Mouse (Mus musculus) CH12.LX (cell line): ENCODE results near the gene Evx2. TPM values are rescaled to one million over a fixed set of nuclear protein-coding genes. Genes with fewer than 3 reads are reported as not detected.

ENCODE experiments used
- DNase-seq: peaks from one replicate; pipeline ENCODE4 v3.0.0-alpha.2; 2013; ENCODE audit errors: extremely low read depth
- H3K27ac ChIP-seq: 2 replicates; pipeline ENCODE4 v1.5.1; 2012; ENCODE audit warnings: low read depth, mild to moderate bottlenecking, control low read depth, moderate library complexity; ENCODE audit not compliant: insufficient read depth
- H3K27me3 ChIP-seq: replicated peaks from 2 replicates; pipeline ENCODE3; 2012; ENCODE audit warnings: inconsistent platforms
- H3K36me3 ChIP-seq, 2 experiments: replicated peaks in 1 of 2; 2 replicates each; pipeline versions ENCODE3 to v1.6.1; 2012; ENCODE audit warnings: inconsistent platforms in 1 of 2, low read length in 1 of 2, mild to moderate bottlenecking in 1 of 2, mixed read lengths in 1 of 2, moderate library complexity in 1 of 2; ENCODE audit not compliant: control insufficient read depth in 1 of 2, insufficient read depth in 1 of 2
- H3K4me1 ChIP-seq, 2 experiments: 2 replicates each; pipeline ENCODE4 v1.6.1; 2012; ENCODE audit warnings: inconsistent platforms in 1 of 2, moderate library complexity in 1 of 2; ENCODE audit not compliant: insufficient read depth in 2 of 2, control insufficient read depth in 1 of 2
- H3K4me2 ChIP-seq: 2 replicates; pipeline ENCODE4 v1.6.1; 2012; ENCODE audit warnings: low read depth, mild to moderate bottlenecking, control low read depth; ENCODE audit not compliant: poor library complexity, insufficient read depth, severe bottlenecking
- H3K4me3 ChIP-seq, 3 experiments: fragments of 150-350 bp in 1 of 3; sonication (generic) in 1 of 3; replicated peaks in 1 of 3; 2 replicates each; pipeline versions ENCODE3 to v1.5.1; 2011 to 2012; ENCODE audit warnings: low read depth in 2 of 3, low read length in 2 of 3, mild to moderate bottlenecking in 2 of 3, moderate library complexity in 2 of 3, control low read depth in 1 of 3, improper control_type of control experiment in 1 of 3, inconsistent platforms in 1 of 3, mixed read lengths in 1 of 3; ENCODE audit not compliant: poor library complexity in 1 of 3
- H3K79me2 ChIP-seq: replicated peaks from 2 replicates; pipeline ENCODE4 v1.6.1; 2012; ENCODE audit warnings: mild to moderate bottlenecking, moderate library complexity; ENCODE audit not compliant: control insufficient read depth, poor library complexity, insufficient read depth, severe bottlenecking; ENCODE audit errors: extremely low read depth
- H3K9ac ChIP-seq: 2 replicates; pipeline ENCODE4 v1.6.1; 2012; ENCODE audit warnings: low read depth, mild to moderate bottlenecking, control low read depth, moderate library complexity; ENCODE audit not compliant: insufficient read depth
- H3K9me3 ChIP-seq: replicated peaks from 2 replicates; pipeline ENCODE3; 2012; ENCODE audit warnings: low read length, inconsistent platforms, mixed read lengths
- CHD1 ChIP-seq: IDR thresholded peaks from 2 replicates; pipeline ENCODE4 v1.6.1; 2012; ENCODE audit warnings: low read depth, low read length, improper control_type of control experiment, inconsistent platforms
- CTCF ChIP-seq, 2 experiments: IDR thresholded peaks in 1 of 2; conservative IDR thresholded peaks in 1 of 2; 2 replicates each; pipeline ENCODE4 v1.5.1; 2011 to 2012; ENCODE audit warnings: low read depth in 2 of 2, low read length in 2 of 2, improper control_type of control experiment in 1 of 2, inconsistent platforms in 1 of 2, mild to moderate bottlenecking in 1 of 2, moderate library complexity in 1 of 2
- EP300 ChIP-seq: IDR thresholded peaks from 2 replicates; pipeline ENCODE4 v1.6.1; 2011; ENCODE audit warnings: low read length, improper control_type of control experiment
- JUN ChIP-seq: IDR thresholded peaks from 2 replicates; pipeline ENCODE4 v1.6.1; 2011; ENCODE audit warnings: low read depth, mild to moderate bottlenecking, low read length, improper control_type of control experiment, moderate library complexity; ENCODE audit not compliant: insufficient read depth
- JUND ChIP-seq: conservative IDR thresholded peaks from 2 replicates; pipeline ENCODE4 v1.6.1; 2011; ENCODE audit warnings: low read depth, low read length, improper control_type of control experiment
- KAT2A ChIP-seq: IDR thresholded peaks from 2 replicates; pipeline ENCODE4 v1.6.1; 2012; ENCODE audit warnings: low read length, improper control_type of control experiment, inconsistent platforms; ENCODE audit not compliant: insufficient replicate concordance
- MAFK ChIP-seq: IDR thresholded peaks from 2 replicates; pipeline ENCODE4 v1.6.1; 2011; ENCODE audit warnings: low read length, improper control_type of control experiment; ENCODE audit not compliant: insufficient replicate concordance
- MAX ChIP-seq: IDR thresholded peaks from 2 replicates; pipeline ENCODE4 v1.6.1; 2011; ENCODE audit warnings: low read length, improper control_type of control experiment
- MEF2A ChIP-seq: IDR thresholded peaks from 2 replicates; pipeline ENCODE4 v1.6.1; 2014; ENCODE audit warnings: low read depth, mild to moderate bottlenecking, inconsistent platforms, low read length, improper control_type of control experiment, borderline replicate concordance
- MYC ChIP-seq: IDR thresholded peaks from 2 replicates; pipeline ENCODE4 v1.6.1; 2011; ENCODE audit warnings: low read depth, mild to moderate bottlenecking, improper control_type of control experiment, low read length
- PAX5 ChIP-seq: IDR thresholded peaks from 2 replicates; pipeline ENCODE4 v1.6.1; 2012; ENCODE audit warnings: low read length, inconsistent platforms, mixed read lengths
- POLR2AphosphoS2 ChIP-seq: IDR thresholded peaks from 2 replicates; pipeline ENCODE4 v1.6.1; 2011; ENCODE audit warnings: low read depth, low read length, improper control_type of control experiment
- SIN3A ChIP-seq: IDR thresholded peaks from 2 replicates; pipeline ENCODE4 v1.6.1; 2012; ENCODE audit warnings: low read length, improper control_type of control experiment, inconsistent platforms
- TCF12 ChIP-seq: IDR thresholded peaks from 2 replicates; pipeline ENCODE4 v1.6.1; 2014; ENCODE audit warnings: low read depth, mild to moderate bottlenecking, inconsistent platforms, low read length, improper control_type of control experiment
- USF1 ChIP-seq: IDR thresholded peaks from 2 replicates; pipeline ENCODE4 v1.6.1; 2014; ENCODE audit warnings: low read depth, mild to moderate bottlenecking, inconsistent platforms, low read length, improper control_type of control experiment
- USF2 ChIP-seq: conservative IDR thresholded peaks from 2 replicates; pipeline ENCODE4 v1.6.1; 2011; ENCODE audit warnings: low read depth, low read length, improper control_type of control experiment
- ZC3H11A ChIP-seq: IDR thresholded peaks from 2 replicates; pipeline ENCODE4 v1.6.1; 2012; ENCODE audit warnings: low read depth, mild to moderate bottlenecking, inconsistent platforms, low read length, improper control_type of control experiment
- ZKSCAN1 ChIP-seq: IDR thresholded peaks from 2 replicates; pipeline ENCODE4 v1.6.1; 2012; ENCODE audit warnings: low read depth, inconsistent platforms, low read length, improper control_type of control experiment, borderline replicate concordance
- dilution Hi-C: fragments of 300-500 bp; cut with MboI; formaldehyde crosslinking; loops from 2 replicates; pipeline ENCODE4 v1.14.3; 2020; ENCODE audit warnings: low sequenced_read_pairs; ENCODE audit not compliant: extremely low pct_unique_long_range_greater_than_20kb, extremely low pct_ligation_motif_present
- in situ Hi-C: fragments of 300-500 bp; cut with MboI; formaldehyde crosslinking; loops from 3 replicates; pipeline ENCODE4 v1.14.3; 2019; ENCODE audit warnings: low sequenced_read_pairs, low pct_ligation_motif_present, low pct_unique_long_range_greater_than_20kb, mixed read lengths
- polyA plus RNA-seq: library from polyadenylated mRNA; unstranded; fragments of >175 nt; gene quantifications from 2 replicates; pipeline ENCODE4 v1.2.1, GENCODE M21; 2012; ENCODE audit warnings: low read depth; ENCODE audit not compliant: insufficient read length
- total RNA-seq, 2 experiments: library from RNA; depleted of rRNA; stranded (reverse); fragments of 300-350 nt in 1 of 2; fragments of >200 nt in 1 of 2; gene quantifications; 2 replicates each; pipeline ENCODE4 v1.2.3; 2012 to 2014

Gene Evx2
- total RNA-seq (2012; rRNA removed) (not detected in 2 replicates), total RNA-seq (2014; rRNA removed) (not detected in 2 replicates), polyA plus RNA-seq (not detected in 2 replicates)

DNA sequence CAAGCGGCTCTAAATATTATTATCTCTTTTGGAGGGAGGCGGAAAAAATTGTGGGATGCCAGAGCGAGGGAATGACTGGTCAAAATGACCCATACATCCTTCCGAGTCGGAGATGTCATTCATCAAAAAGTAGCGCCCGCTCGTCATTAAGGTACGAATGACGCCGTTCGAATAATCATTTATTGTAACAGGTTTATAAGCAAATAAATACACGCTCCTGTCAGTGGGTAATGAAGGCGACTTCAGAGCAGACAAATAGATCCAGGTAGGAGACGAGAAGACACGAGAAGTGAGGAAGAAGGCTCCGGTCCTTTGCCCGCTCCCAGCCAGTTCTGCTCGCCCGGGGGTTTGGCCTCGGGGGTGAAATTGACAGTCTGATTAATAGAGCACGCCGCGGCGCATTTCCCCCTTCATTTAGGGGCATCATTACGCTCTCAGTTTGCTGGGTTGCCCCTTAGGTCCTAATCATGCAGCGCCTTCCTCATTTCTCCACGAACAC is at the start of gene Evx2:
Gene Evx2, minus strand, starts transcription at position 51 of the 499 bp plus-strand sequence.
- no peak for DNase-seq
- Histone ChIP-seq H3K4me2 (no peak within 1 kb of the TSS), H3K27ac (no peak within 1 kb of the TSS), H3K36me3 (no peaks in the 10 kb centered on the region), H3K27me3 (no peaks in the 10 kb centered on the region), H3K79me2 (no peaks in the 10 kb centered on the region), H3K9me3 (peaks cover 38% of the 10 kb centered on the region), H3K9ac (no peak within 1 kb of the TSS), H3K4me3 (no peak within 1 kb of the TSS), H3K4me1 (peaks cover 0 to 5% of the 10 kb centered on the region in 2 experiments; a peak in 2 of 4 replicates)
- dilution Hi-C loops (no loop called here), in situ Hi-C loops (loop anchor here (10.0 to 25.0 kb wide), 3 partner anchors 365 to 1072 kb away; partner anchors contain the start of gene Chrna1)
- TF ChIP-seq MAX, result no peak
- TF ChIP-seq MAFK, result no peak
- TF ChIP-seq PAX5, result no peak
- no peak for TF ChIP-seq SIN3A
- TF ChIP-seq TCF12, result no peak
- TF ChIP-seq ZC3H11A, result no peak
- TF ChIP-seq CHD1, result no peak
- TF ChIP-seq EP300, result no peak
- no peak for TF ChIP-seq MYC
- TF ChIP-seq POLR2AphosphoS2, result no peak
- no peak for TF ChIP-seq MEF2A
- TF ChIP-seq JUND, result no peak
- TF ChIP-seq USF2, result no peak
- no peak for TF ChIP-seq KAT2A
- no peak for TF ChIP-seq USF1
- TF ChIP-seq ZKSCAN1, result no peak
- TF ChIP-seq JUN, result no peak
- TF ChIP-seq, all 38 proteins: peak for 0

DNA sequence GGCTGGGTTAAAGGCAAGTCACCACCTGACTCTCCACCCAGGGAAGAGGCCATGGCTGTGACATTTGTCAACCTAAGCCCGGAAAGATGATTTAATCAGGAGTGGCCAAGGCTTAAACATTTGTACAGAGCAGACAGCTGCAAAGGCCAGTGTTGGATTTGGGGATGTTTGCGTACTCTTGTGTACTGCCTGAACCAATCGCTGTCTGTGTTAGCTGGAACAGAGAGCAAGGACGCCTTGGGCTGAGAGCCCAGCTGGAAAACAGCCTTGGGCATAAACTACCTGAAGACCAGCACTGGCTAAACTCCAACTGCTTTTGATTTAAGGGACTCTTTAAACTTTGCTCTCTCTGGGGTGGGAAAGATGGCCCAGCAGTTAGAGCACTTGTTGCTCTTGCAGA is 49.3 kb upstream of the Evx2 start:
- H3K27me3 ChIP-seq, result peaks cover 6% of the 10 kb centered on the region
- DNase-seq, result no peak
- in situ Hi-C loops (loop anchor here (25.0 kb wide), 1 partner anchor 879 kb away; no protein-coding TSS in a partner anchor), dilution Hi-C loops (no loop called here)
- H3K9ac ChIP-seq, result no peak overlapping the region
- no peak overlapping the region for H3K4me3 ChIP-seq
- H3K79me2 ChIP-seq, result no peaks in the 10 kb centered on the region
- no peak overlapping the region for H3K27ac ChIP-seq
- H3K4me2 ChIP-seq, result no peak overlapping the region
- TF ChIP-seq EP300, result no peak
- TF ChIP-seq KAT2A, result no peak
- TF ChIP-seq CTCF (conservative IDR thresholded peaks at IDR 0.05 in 1 of 2, IDR thresholded peaks at IDR 0.05 in 1 of 2; ENCODE audit: low read depth in 2 of 2, low read length in 2 of 2), result no peak
- H3K4me1 ChIP-seq, result peaks cover 0 to 4% of the 10 kb centered on the region in 2 experiments; a peak in 2 of 4 replicates
- no peaks in the 10 kb centered on the region for H3K36me3 ChIP-seq
- peaks cover 4% of the 10 kb centered on the region for H3K9me3 ChIP-seq
